Mouse (Mus musculus): ENCODE measurements around the gene Pla2g4d. TPM values are rescaled to one million over a fixed set of nuclear protein-coding genes. Genes with fewer than 3 reads are reported as not detected.
"Not testable (repeated sequence)": the region's sequence is repeated elsewhere in the genome, so short reads cannot be mapped to it uniquely, and the experiment has no call there.

The Pla2g4d gene
- polyA plus RNA-seq, 1 experiment, result not detected

GRCm38 (mm10) chr2:120242791-120243467 is 46.1 kb downstream of the Pla2g4d start:
- 67% methylated on average over 5 of the region's 5 CpGs for WGBS
- 0 out of 2 replicates have a peak, but pooled peaks cover 4% of the 10 kb centered on the region for H3K27me3 ChIP-seq (ENCODE audit: control insufficient read depth, insufficient read depth, low read length)
- TF ChIP-seq POLR2A (IDR thresholded peaks at IDR 0.05; ENCODE audit: low read depth, low read length) (no peak), CTCF (IDR thresholded peaks at IDR 0.05; ENCODE audit: extremely low read depth, insufficient read length, insufficient replicate concordance, low read depth, low read length) (no peak)
- no peaks in the 10 kb centered on the region for H3K36me3 ChIP-seq (ENCODE audit: control insufficient read depth, insufficient read depth, low read length)
- no peak overlapping the region for H3K27ac ChIP-seq (ENCODE audit: insufficient read depth, low read depth, low read length)
- H3K4me1 ChIP-seq (ENCODE audit: control insufficient read depth, insufficient read depth, insufficient read length, low read length), result no peaks in the 10 kb centered on the region
- H3K4me3 ChIP-seq (ENCODE audit: low read depth, low read length), result no peak overlapping the region

- H3K4me3 ChIP-seq (ENCODE audit: low read depth, low read length); H3K27ac ChIP-seq (ENCODE audit: insufficient read depth, low read depth, low read length); H3K4me1 ChIP-seq (ENCODE audit: control insufficient read depth, insufficient read depth, insufficient read length, low read length); H3K36me3 ChIP-seq (ENCODE audit: control insufficient read depth, insufficient read depth, low read length); H3K27me3 ChIP-seq (ENCODE audit: control insufficient read depth, insufficient read depth, low read length): not testable (repeated sequence)
- WGBS, result 63% methylated on average over 9 of the region's 9 CpGs
Observed at GRCm38 (mm10) chr2:120238733-120239132, 50.3 kb downstream of the Pla2g4d start.

- Histone ChIP-seq H3K4me3 (ENCODE audit: low read depth, low read length) (no peak overlapping the region), H3K4me1 (ENCODE audit: control insufficient read depth, insufficient read depth, insufficient read length, low read length) (no peaks in the 10 kb centered on the region), H3K27me3 (ENCODE audit: control insufficient read depth, insufficient read depth, low read length) (no peaks in the 10 kb centered on the region), H3K27ac (ENCODE audit: insufficient read depth, low read depth, low read length) (no peak overlapping the region), H3K36me3 (ENCODE audit: control insufficient read depth, insufficient read depth, low read length) (no peaks in the 10 kb centered on the region)
- TF ChIP-seq CTCF (IDR thresholded peaks at IDR 0.05; ENCODE audit: extremely low read depth, insufficient read length, insufficient replicate concordance, low read depth, low read length) (no peak), POLR2A (IDR thresholded peaks at IDR 0.05; ENCODE audit: low read depth, low read length) (no peak)
- 60% methylated on average over 5 of the region's 5 CpGs for WGBS
Observed at GRCm38 (mm10) chr2:120237784-120238183, 51.2 kb downstream of the Pla2g4d start.

- WGBS, result 78% methylated on average over 3 of the region's 3 CpGs
- H3K36me3 ChIP-seq (ENCODE audit: control insufficient read depth, insufficient read depth, low read length), result no peaks in the 10 kb centered on the region
- TF ChIP-seq POLR2A (IDR thresholded peaks at IDR 0.05; ENCODE audit: low read depth, low read length) (no peak), CTCF (IDR thresholded peaks at IDR 0.05; ENCODE audit: extremely low read depth, insufficient read length, insufficient replicate concordance, low read depth, low read length) (no peak)
- H3K4me3 ChIP-seq (ENCODE audit: low read depth, low read length), result no peak overlapping the region
- no peak overlapping the region for H3K27ac ChIP-seq (ENCODE audit: insufficient read depth, low read depth, low read length)
- peaks cover 4% of the 10 kb centered on the region for H3K4me1 ChIP-seq (ENCODE audit: control insufficient read depth, insufficient read depth, insufficient read length, low read length)
- H3K27me3 ChIP-seq (ENCODE audit: control insufficient read depth, insufficient read depth, low read length), result no peaks in the 10 kb centered on the region
Observed at GRCm38 (mm10) chr2:120235947-120236640, 52.9 kb downstream of the Pla2g4d start.

- Histone ChIP-seq H3K27me3 (ENCODE audit: control insufficient read depth, insufficient read depth, low read length) (no peaks in the 10 kb centered on the region), H3K36me3 (ENCODE audit: control insufficient read depth, insufficient read depth, low read length) (no peaks in the 10 kb centered on the region), H3K4me1 (ENCODE audit: control insufficient read depth, insufficient read depth, insufficient read length, low read length) (peaks cover 4% of the 10 kb centered on the region), H3K4me3 (ENCODE audit: low read depth, low read length) (no peak overlapping the region), H3K27ac (ENCODE audit: insufficient read depth, low read depth, low read length) (no peak overlapping the region)
- WGBS, result 25% methylated on average over 3 of the region's 3 CpGs
- TF ChIP-seq POLR2A (IDR thresholded peaks at IDR 0.05; ENCODE audit: low read depth, low read length), result no peak
Observed at GRCm38 (mm10) chr2:120235381-120235780, 53.6 kb downstream of the Pla2g4d start.

GRCm38 (mm10) chr2:120231642-120232041 is 57.4 kb downstream of the Pla2g4d start:
- H3K36me3 ChIP-seq (ENCODE audit: control insufficient read depth, insufficient read depth, low read length), result no peaks in the 10 kb centered on the region
- no peak overlapping the region for H3K27ac ChIP-seq (ENCODE audit: insufficient read depth, low read depth, low read length)
- WGBS, result 31% methylated on average over 3 of the region's 3 CpGs
- H3K4me1 ChIP-seq (ENCODE audit: control insufficient read depth, insufficient read depth, insufficient read length, low read length), result peaks cover 4% of the 10 kb centered on the region
- no peak overlapping the region for H3K4me3 ChIP-seq (ENCODE audit: low read depth, low read length)
- H3K27me3 ChIP-seq (ENCODE audit: control insufficient read depth, insufficient read depth, low read length), result no peaks in the 10 kb centered on the region
- TF ChIP-seq CTCF (IDR thresholded peaks at IDR 0.05; ENCODE audit: extremely low read depth, insufficient read length, insufficient replicate concordance, low read depth, low read length) (no peak), POLR2A (IDR thresholded peaks at IDR 0.05; ENCODE audit: low read depth, low read length) (no peak)

Other genes starting within 250 kb of the Pla2g4d start
- gene Ehd4, start 134.6 kb downstream of the Pla2g4d start, polyA plus RNA-seq (2012; rRNA removed), result 19.6 and 30.7 TPM in 2 replicates
- 0.03 and 0.67 TPM in 2 replicates for gene Pla2g4e, start 43.9 kb downstream of the Pla2g4d start, polyA plus RNA-seq (2012; rRNA removed)
- 0.08 and 0.34 TPM in 2 replicates for gene Pla2g4f, start 25.0 kb upstream of the Pla2g4d start, polyA plus RNA-seq (2012; rRNA removed)
- 8.1 and 12.8 TPM in 2 replicates for gene Vps39, start 63.9 kb upstream of the Pla2g4d start, polyA plus RNA-seq (2012; rRNA removed)
- gene Ganc, start 114.7 kb upstream of the Pla2g4d start, polyA plus RNA-seq (2012; rRNA removed), result 4.6 and 10.5 TPM in 2 replicates
- 1.4 and 2.7 TPM in 2 replicates for gene Tmem87a, start 114.9 kb upstream of the Pla2g4d start, polyA plus RNA-seq (2012; rRNA removed)
- 0.76 and 1.3 TPM in 2 replicates for gene Capn3, start 166.8 kb upstream of the Pla2g4d start, polyA plus RNA-seq (2012; rRNA removed)

Measured in small intestine, adult 2 months (tissue).